Mouse (Mus musculus): ENCODE results near the gene Pnpla3. TPM values are rescaled to one million over a fixed set of nuclear protein-coding genes. Genes with fewer than 3 reads are reported as not detected.

Pnpla3 gene
- polyA plus RNA-seq, 1 experiment: 35.3 TPM

DNA sequence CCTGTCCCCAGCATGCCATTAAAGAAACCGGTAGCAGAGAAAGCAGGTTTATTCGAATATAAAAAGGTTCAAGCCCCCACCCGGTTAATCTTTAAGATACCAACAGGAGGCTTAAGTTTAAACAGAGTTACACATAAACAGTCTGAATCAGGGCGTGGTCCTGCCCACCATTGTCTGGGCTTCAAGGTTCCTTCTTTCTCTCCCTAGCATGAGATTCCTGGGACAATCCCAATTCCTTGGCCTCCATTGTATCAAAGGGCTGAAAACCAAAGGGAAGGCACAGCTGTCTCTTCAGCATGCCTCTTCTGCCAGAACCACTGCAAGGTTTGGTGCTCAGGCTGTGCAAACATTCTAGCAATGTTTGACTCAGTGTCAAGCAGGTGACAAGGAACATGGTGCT, 18.6 kb downstream of the Pnpla3 start:
- Histone ChIP-seq H3K4me1 (replicated peaks; ENCODE audit: control insufficient read depth, insufficient read depth, low read length) (no peaks in the 10 kb centered on the region), H3K4me3 (ENCODE audit: control insufficient read depth, insufficient read depth, low read length) (no peak overlapping the region), H3K27ac (ENCODE audit: control insufficient read depth, insufficient read depth, low read length) (no peak overlapping the region), H3K27me3 (ENCODE audit: control insufficient read depth, insufficient read depth, low read length) (no peaks in the 10 kb centered on the region), H3K36me3 (ENCODE audit: control insufficient read depth, insufficient read depth, low read length) (no peaks in the 10 kb centered on the region)
- 91% methylated on average over 4 of the region's 4 CpGs for WGBS
- no peak for DNase-seq
- TF ChIP-seq POLR2A (IDR thresholded peaks at IDR 0.05; ENCODE audit: control insufficient read depth, extremely low read depth, insufficient read depth, low read length, poor library complexity) (no peak), CTCF (IDR thresholded peaks at IDR 0.05; ENCODE audit: borderline replicate concordance, control insufficient read depth, extremely low read depth, insufficient read depth, low read length, poor library complexity) (no peak)

DNA sequence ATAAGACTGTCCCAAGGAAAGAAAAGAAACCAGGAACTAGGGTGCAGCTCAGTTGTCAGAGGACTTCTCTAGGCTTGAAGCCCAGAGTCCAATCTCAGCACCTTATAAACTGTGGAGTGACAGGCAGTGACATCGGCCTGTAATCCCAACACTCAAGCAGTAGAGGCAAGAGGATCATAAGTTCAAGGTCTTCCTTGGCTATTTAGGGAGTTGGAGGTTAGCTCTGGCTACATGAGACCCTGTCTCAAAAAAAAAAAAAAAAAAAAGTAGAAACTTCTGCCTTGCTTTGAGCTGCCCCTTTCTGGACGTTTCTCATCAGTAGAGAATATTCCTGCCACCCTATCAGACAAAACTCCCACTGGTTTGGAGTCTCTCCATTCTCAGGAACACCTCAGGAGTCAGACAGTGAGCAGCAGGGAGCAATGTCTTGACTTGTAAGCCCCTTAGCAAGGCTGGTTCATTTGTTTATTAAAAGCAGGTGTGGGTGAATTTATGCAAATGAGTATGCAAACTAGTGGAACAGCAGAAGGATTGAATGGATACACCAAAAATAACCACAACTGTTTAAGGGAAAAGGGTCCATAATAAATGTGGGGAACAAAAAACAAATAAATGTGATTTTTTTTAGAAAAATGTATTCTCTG, 21.4 kb downstream of the Pnpla3 start:
- WGBS: 79% methylated on average over 2 of the region's 2 CpGs

DNA sequence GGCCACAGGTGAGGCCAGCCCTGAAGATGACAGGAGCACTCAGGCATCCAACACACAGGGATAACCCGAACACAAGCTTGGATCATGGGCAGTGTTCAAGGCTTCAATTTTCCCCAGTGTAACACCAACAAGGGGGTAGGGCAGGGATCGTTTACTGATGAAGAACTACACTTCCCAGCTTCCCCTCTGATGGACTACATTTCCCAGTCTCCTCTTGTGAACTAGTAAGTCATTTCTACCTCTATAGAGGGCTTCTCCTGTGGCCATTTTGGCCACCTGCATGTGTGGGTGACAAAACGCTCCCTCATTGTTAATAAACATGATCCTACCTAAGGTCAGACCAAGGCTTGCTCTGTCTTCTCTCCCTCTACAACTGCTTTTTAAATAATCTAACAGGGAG, 22.2 kb downstream of the Pnpla3 start:
- Histone ChIP-seq H3K36me3 (ENCODE audit: control insufficient read depth, insufficient read depth, low read length) (no peaks in the 10 kb centered on the region), H3K4me1 (replicated peaks; ENCODE audit: control insufficient read depth, insufficient read depth, low read length) (peaks cover 12% of the 10 kb centered on the region), H3K27ac (ENCODE audit: control insufficient read depth, insufficient read depth, low read length) (no peak overlapping the region), H3K4me3 (ENCODE audit: control insufficient read depth, insufficient read depth, low read length) (no peak overlapping the region), H3K27me3 (ENCODE audit: control insufficient read depth, insufficient read depth, low read length) (no peaks in the 10 kb centered on the region)
- no peak for DNase-seq
- TF ChIP-seq CTCF (IDR thresholded peaks at IDR 0.05; ENCODE audit: borderline replicate concordance, control insufficient read depth, extremely low read depth, insufficient read depth, low read length, poor library complexity) (no peak), POLR2A (IDR thresholded peaks at IDR 0.05; ENCODE audit: control insufficient read depth, extremely low read depth, insufficient read depth, low read length, poor library complexity) (no peak)
- 62% methylated on average over 3 of the region's 3 CpGs for WGBS

More for the DNA sequence above, 21.4 kb downstream of the Pnpla3 start:
- Histone ChIP-seq H3K4me1 (replicated peaks; ENCODE audit: control insufficient read depth, insufficient read depth, low read length) (peaks cover 12% of the 10 kb centered on the region), H3K4me3 (ENCODE audit: control insufficient read depth, insufficient read depth, low read length) (no peak overlapping the region), H3K27me3 (ENCODE audit: control insufficient read depth, insufficient read depth, low read length) (no peaks in the 10 kb centered on the region), H3K36me3 (ENCODE audit: control insufficient read depth, insufficient read depth, low read length) (no peaks in the 10 kb centered on the region), H3K27ac (ENCODE audit: control insufficient read depth, insufficient read depth, low read length) (no peak overlapping the region)
- DNase-seq: no peak
- TF ChIP-seq POLR2A (IDR thresholded peaks at IDR 0.05; ENCODE audit: control insufficient read depth, extremely low read depth, insufficient read depth, low read length, poor library complexity): no peak
- TF ChIP-seq CTCF (IDR thresholded peaks at IDR 0.05; ENCODE audit: borderline replicate concordance, control insufficient read depth, extremely low read depth, insufficient read depth, low read length, poor library complexity): no peak

DNA sequence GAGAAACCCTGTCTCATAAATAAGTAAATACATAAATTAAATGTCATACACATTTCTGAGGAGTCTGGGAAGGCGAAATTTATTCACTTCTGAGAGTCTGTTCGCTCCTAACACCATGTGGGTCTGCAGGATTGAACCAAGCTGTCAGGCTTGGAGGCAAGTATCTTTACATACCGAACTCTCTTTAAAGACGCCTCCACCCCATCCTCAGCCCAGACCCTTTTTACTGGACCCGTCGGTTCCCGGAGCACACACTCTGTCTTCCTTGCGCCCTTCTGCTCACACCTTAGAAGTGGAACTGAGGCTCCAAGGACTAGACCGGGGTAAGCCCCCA, 24.1 kb downstream of the Pnpla3 start:
- 5% methylated on average over 9 of the region's 9 CpGs for WGBS
- Histone ChIP-seq H3K4me3 (ENCODE audit: control insufficient read depth, insufficient read depth, low read length) (peak overlapping the region; percentile 87), H3K4me1 (replicated peaks; ENCODE audit: control insufficient read depth, insufficient read depth, low read length) (peaks cover 12% of the 10 kb centered on the region), H3K27me3 (ENCODE audit: control insufficient read depth, insufficient read depth, low read length) (no peaks in the 10 kb centered on the region), H3K36me3 (ENCODE audit: control insufficient read depth, insufficient read depth, low read length) (peaks cover 5% of the 10 kb centered on the region), H3K27ac (ENCODE audit: control insufficient read depth, insufficient read depth, low read length) (peak overlapping the region; percentile 46; the same call in 1 of the 2 replicates)
- no peak for DNase-seq
- 0 out of 2 replicates have a peak, but pooled peaks have one; percentile 5 for TF ChIP-seq CTCF (IDR thresholded peaks at IDR 0.05; ENCODE audit: borderline replicate concordance, control insufficient read depth, extremely low read depth, insufficient read depth, low read length, poor library complexity)
- no peak for TF ChIP-seq POLR2A (IDR thresholded peaks at IDR 0.05; ENCODE audit: control insufficient read depth, extremely low read depth, insufficient read depth, low read length, poor library complexity)

DNA sequence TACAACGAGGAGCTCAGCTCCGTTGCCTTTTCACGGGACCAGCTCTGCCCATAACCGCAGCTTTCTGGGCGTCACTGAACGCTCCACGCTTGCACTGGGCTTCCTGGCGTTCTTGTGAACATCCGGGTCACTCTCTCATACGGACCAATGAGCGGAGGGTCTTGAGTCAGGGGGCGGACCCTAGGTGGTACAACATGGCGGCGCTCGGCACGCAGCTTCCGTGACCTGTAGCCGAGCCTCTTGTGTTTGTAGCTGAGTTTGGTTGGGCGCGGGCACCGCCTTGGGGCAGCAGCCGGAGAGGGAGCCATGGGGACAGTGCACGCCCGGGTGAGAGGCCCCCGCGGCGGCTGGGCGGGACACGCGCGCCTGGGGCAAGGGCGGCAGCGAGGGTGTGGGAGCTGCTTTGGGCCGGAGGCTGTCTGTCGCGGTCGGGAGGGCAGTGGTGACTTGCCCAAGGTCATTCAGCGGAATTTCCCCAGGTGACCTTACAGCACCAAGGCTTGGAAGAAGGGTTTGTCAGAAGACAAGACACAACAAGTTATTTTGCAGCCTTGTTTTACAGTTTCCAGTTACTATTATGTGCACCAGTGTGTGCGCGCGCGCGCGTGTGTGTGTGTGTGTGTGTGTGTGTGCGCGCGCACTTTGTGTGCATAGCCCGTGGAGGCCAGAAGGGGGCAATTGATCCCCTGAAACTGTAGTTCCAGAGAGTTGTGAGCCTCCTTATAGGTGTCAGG, 24.6 kb downstream of the Pnpla3 start, which contains the start of gene Samm50:
Gene Samm50, plus strand, starts transcription at position 184 of the 734 bp plus-strand sequence.
- Histone ChIP-seq H3K27me3 (ENCODE audit: control insufficient read depth, insufficient read depth, low read length) (no peaks in the 10 kb centered on the region), H3K27ac (ENCODE audit: control insufficient read depth, insufficient read depth, low read length) (peak within 1 kb of the TSS; percentile 46; the same call in 1 of the 2 replicates), H3K4me3 (ENCODE audit: control insufficient read depth, insufficient read depth, low read length) (peak within 1 kb of the TSS; percentile 87), H3K36me3 (ENCODE audit: control insufficient read depth, insufficient read depth, low read length) (peaks cover 11% of the 10 kb centered on the region), H3K4me1 (replicated peaks; ENCODE audit: control insufficient read depth, insufficient read depth, low read length) (peaks cover 12% of the 10 kb centered on the region)
- DNase-seq: peak; percentile 93
- 6% methylated on average over 48 of the region's 48 CpGs for WGBS
- TF ChIP-seq CTCF (IDR thresholded peaks at IDR 0.05; ENCODE audit: borderline replicate concordance, control insufficient read depth, extremely low read depth, insufficient read depth, low read length, poor library complexity) (0 out of 2 replicates have a peak, but pooled peaks have one; percentile 5), POLR2A (IDR thresholded peaks at IDR 0.05; ENCODE audit: control insufficient read depth, extremely low read depth, insufficient read depth, low read length, poor library complexity) (peak; percentile 72)

DNA sequence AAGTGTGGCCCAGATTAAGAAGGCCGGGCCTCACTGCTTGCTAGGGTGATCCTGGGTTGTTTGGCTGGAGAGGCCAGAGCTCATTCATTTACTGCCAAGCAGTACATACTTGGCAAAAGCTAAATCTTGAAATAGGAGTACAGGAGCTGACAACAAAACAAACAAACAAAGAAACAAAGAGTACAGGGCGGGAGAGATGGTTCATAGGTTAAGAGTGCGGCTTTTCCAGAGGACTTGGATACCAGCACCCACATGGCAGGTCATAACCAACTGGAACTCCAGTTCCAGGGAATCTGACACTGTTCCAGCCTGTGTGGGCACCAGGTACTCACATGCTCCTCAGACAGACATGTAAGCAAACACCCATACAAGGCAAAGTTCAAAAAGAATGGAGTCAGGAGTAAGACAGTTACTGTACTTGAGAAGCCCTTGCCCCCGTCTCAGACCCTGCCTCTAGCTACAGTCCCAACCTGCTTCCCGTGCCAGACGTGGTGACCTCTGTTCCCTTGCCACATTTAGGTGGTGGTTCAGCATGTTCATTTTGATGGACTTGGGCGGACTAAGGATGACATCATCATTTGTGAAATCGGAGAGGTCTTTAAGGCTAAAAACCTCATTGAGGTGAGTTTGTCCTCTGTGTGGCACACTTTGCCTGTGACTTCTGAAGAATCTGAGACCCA, 29.0 kb downstream of the Pnpla3 start:
- H3K27ac ChIP-seq (ENCODE audit: control insufficient read depth, insufficient read depth, low read length): no peak overlapping the region
- 90% methylated on average over 8 of the region's 8 CpGs for WGBS
- H3K4me1 ChIP-seq (replicated peaks; ENCODE audit: control insufficient read depth, insufficient read depth, low read length): peaks cover 9% of the 10 kb centered on the region
- H3K36me3 ChIP-seq (ENCODE audit: control insufficient read depth, insufficient read depth, low read length): peaks cover 48% of the 10 kb centered on the region
- TF ChIP-seq POLR2A (IDR thresholded peaks at IDR 0.05; ENCODE audit: control insufficient read depth, extremely low read depth, insufficient read depth, low read length, poor library complexity): no peak
- TF ChIP-seq CTCF (IDR thresholded peaks at IDR 0.05; ENCODE audit: borderline replicate concordance, control insufficient read depth, extremely low read depth, insufficient read depth, low read length, poor library complexity): no peak
- H3K4me3 ChIP-seq (ENCODE audit: control insufficient read depth, insufficient read depth, low read length): no peak overlapping the region
- H3K27me3 ChIP-seq (ENCODE audit: control insufficient read depth, insufficient read depth, low read length): no peaks in the 10 kb centered on the region
- DNase-seq: no peak

Measured in thymus, adult 2 months (tissue).